Mouse (Mus musculus): ENCODE measurements around the gene Csnk2a2.
A peak's percentile ranks its signal among the peaks of the same experiment; 100 is the strongest.

Gene Csnk2a2

GRCm38 (mm10) chr8:95490006-95490405, at the start of gene Csnk2a2:
TSS of gene Csnk2a2 (minus strand) at chr8:95490039.
- no peak for DNase-seq (ENCODE audit: low spot score in 2 of 2)

GRCm38 (mm10) chr8:95539487-95539886, 49.6 kb upstream of the Csnk2a2 start:
- no peak for DNase-seq (ENCODE audit: low spot score in 2 of 2)

GRCm38 (mm10) chr8:95533584-95534387, 43.9 kb upstream of the Csnk2a2 start, which contains the start of gene Ccdc113:
TSS of gene Ccdc113 (plus strand) at chr8:95534085.
- DNase-seq (ENCODE audit: low spot score in 2 of 2): peak; percentile 37 to 65

- DNase-seq (ENCODE audit: low spot score in 2 of 2): no peak
Observed at GRCm38 (mm10) chr8:95532206-95532605, 42.4 kb upstream of the Csnk2a2 start.

- DNase-seq (ENCODE audit: low spot score in 2 of 2): no peak
Observed at GRCm38 (mm10) chr8:95528750-95529310, 39.0 kb upstream of the Csnk2a2 start.

- no peak for DNase-seq (ENCODE audit: low spot score in 2 of 2)
Observed at GRCm38 (mm10) chr8:95528194-95528593, 38.4 kb upstream of the Csnk2a2 start.

GRCm38 (mm10) chr8:95523991-95524390, 34.2 kb upstream of the Csnk2a2 start:
- no peak for DNase-seq (ENCODE audit: low spot score in 2 of 2)

- DNase-seq (ENCODE audit: low spot score in 2 of 2): no peak
Observed at GRCm38 (mm10) chr8:95516928-95517327, 27.1 kb upstream of the Csnk2a2 start.

- peak; percentile 39 to 80 for DNase-seq (ENCODE audit: low spot score in 2 of 2)
Observed at GRCm38 (mm10) chr8:95513219-95513618, 23.4 kb upstream of the Csnk2a2 start.

GRCm38 (mm10) chr8:95512257-95512656, 22.4 kb upstream of the Csnk2a2 start:
- DNase-seq (ENCODE audit: low spot score in 2 of 2): no peak

- no peak for DNase-seq (ENCODE audit: low spot score in 2 of 2)
Observed at GRCm38 (mm10) chr8:95506245-95506644, 16.4 kb upstream of the Csnk2a2 start.

- DNase-seq (ENCODE audit: low spot score in 2 of 2): no peak
Observed at GRCm38 (mm10) chr8:95505606-95506005, 15.8 kb upstream of the Csnk2a2 start.

- DNase-seq (ENCODE audit: low spot score in 2 of 2): no peak
Observed at GRCm38 (mm10) chr8:95504835-95505234, 15.0 kb upstream of the Csnk2a2 start.

GRCm38 (mm10) chr8:95502431-95502830, 12.6 kb upstream of the Csnk2a2 start:
- no peak for DNase-seq (ENCODE audit: low spot score in 2 of 2)

GRCm38 (mm10) chr8:95500436-95500835, 10.6 kb upstream of the Csnk2a2 start:
- no peak for DNase-seq (ENCODE audit: low spot score in 2 of 2)

GRCm38 (mm10) chr8:95499266-95500064, 9.6 kb upstream of the Csnk2a2 start:
- no peak for DNase-seq (ENCODE audit: low spot score in 2 of 2)

- DNase-seq (ENCODE audit: low spot score in 2 of 2): no peak
Observed at GRCm38 (mm10) chr8:95497821-95498220, 8.0 kb upstream of the Csnk2a2 start.

GRCm38 (mm10) chr8:95496420-95496819, 6.6 kb upstream of the Csnk2a2 start:
- DNase-seq (ENCODE audit: low spot score in 2 of 2): no peak

GRCm38 (mm10) chr8:95495444-95495843, 5.6 kb upstream of the Csnk2a2 start:
- DNase-seq (ENCODE audit: low spot score in 2 of 2): no peak

- no peak for DNase-seq (ENCODE audit: low spot score in 2 of 2)
Observed at GRCm38 (mm10) chr8:95492057-95492456, 2.2 kb upstream of the Csnk2a2 start.

GRCm38 (mm10) chr8:95488698-95489332, 1.0 kb downstream of the Csnk2a2 start:
- peak; percentile 72 to 81 for DNase-seq (ENCODE audit: low spot score in 2 of 2)
